Mouse (Mus musculus): ENCODE measurements at regions not wholly inside any gene's neighbourhood (a gene's known extent, or its start where the extent isn't known, plus 50 kb on each side); places are given as distances from the start of the nearest gene placed in this dataset.

DNA sequence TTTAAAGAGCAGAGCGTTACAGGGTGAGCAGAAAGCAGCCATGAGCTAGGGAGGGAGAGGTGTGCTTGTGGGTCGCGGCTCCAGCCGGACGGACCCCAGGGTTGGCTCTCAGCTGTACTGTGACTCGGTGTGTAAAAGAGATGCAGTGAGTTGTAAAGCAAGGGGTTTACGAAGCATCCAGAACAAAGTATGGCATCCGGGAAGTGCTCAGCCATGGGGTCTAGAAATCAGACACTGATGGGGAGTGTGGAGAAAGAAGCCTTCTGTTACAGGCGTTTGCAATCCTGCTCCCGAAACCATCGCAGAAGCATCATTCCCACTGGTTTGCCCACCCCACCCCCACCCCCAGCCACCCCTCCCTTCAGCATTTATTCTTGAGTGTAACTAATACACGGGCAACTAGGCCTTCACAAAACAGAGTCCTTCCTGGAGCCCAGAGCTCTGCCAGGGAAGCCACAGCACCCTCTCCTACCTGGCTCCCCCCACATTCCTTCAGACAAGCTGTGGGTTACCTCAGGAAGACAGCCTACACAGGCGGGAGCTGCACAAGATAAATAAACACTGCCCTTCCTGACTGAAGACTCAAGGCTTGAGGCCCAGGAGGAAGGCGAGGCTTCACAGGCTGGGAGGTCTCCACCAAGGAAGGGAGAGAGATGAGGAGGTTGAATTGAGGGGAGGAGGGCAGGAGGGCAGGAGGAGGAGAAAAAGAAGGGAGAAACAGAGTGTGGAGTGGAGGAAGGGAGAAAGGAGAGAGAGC, 133.1 kb downstream of the Nufip1 start:
- no peak for ATAC-seq (replicated peaks; ENCODE audit: low FRiP score, poor library complexity, severe bottlenecking)

DNA sequence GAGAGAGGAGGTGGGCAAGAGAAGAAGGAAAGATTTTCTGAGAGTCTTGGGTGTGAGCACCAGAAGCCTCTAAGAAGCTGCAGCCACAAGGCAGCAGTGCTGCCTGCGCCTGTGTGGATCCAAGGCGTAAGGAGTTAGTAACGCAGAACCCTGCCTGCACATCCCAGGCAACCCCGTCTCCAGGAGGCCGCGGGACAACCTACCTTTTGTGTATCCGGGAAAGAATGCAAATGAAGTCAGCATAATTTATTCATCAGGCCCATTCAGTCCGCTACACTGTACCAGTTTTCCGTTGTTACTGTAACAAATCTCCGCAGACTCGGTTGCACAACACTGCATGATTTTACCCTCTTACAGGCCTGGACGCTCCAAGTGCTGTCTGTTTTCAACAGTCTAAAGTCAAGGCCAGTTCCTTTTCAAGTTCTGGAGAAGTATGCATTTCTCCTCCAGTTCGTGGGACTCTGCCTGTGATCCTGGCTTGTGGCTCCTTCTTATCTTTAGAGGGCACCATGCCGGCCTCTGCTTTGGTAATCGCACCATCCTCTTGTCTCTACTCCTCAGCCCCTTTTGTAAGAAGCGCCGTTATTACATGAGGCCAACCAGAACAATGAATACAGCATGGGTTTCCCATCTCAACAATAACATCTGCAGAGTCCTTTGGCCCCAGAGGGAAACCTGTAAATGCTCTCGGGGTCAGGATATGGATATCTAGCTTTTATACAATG, 133.8 kb downstream of the Nufip1 start:
- ATAC-seq (replicated peaks; ENCODE audit: low FRiP score, poor library complexity, severe bottlenecking): no peak; the same call in 1 of the 2 replicates

DNA sequence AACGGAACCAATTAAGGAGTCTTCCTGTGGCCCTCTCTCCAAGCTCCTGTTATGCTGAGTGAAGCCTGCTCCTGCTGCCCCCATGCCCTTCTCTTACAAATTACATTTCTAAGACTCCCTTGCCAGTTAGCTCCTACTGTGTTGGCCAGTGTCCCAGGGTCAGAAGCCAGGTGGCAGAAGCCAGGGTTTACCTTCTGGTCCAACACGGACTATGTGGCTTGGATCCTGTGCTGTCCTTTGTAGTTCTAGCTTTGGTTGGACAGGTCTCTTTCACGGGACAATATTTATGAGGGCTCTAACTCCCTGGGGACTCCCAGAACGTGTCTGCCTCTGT, 134.3 kb downstream of the Nufip1 start:
- ATAC-seq (replicated peaks; ENCODE audit: low FRiP score, poor library complexity, severe bottlenecking): no peak

DNA sequence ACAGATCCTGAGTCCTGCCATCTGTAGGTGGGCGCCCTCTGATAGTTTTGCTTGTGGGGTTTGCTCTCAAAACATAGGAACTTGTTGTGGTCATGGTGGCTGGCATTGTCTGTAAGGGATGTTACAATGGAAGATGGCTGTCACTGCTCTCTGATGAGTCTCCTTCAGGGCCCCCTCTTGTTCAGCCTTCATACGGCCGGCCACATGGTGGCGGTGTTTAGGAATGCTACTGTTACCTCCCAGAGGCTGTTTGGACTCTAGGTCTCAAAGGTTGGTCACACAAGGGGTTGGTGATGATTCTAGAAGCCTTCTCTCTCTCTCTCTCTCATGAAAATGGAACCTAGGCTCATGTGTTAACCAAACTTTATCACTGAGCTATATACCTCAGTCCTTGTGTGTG, 137.0 kb downstream of the Nufip1 start:
- 0 out of 2 replicates have a peak, but pooled peaks have one; percentile 30 for ATAC-seq (replicated peaks; ENCODE audit: low FRiP score, poor library complexity, severe bottlenecking)

DNA sequence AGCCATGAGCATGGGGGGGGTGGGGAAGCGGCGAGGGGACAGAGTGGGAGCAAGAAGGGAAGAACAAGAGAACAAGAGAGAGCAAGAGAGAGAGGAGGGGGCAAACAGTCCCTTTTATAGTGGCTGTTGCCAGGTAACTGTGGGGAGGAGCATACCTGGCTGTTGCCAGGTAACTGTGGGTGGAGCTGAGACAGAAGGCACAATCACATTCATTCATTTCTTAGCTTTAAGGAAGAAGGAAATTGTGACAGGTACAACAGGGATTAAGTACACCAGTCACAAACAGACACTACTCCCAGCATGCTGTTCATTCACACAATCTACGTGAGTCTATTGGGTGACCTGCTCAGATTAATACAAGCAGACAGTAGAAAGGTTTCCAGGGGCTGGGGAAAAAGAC, 143.2 kb downstream of the Nufip1 start:
- ATAC-seq (replicated peaks; ENCODE audit: low FRiP score, poor library complexity, severe bottlenecking): no peak

DNA sequence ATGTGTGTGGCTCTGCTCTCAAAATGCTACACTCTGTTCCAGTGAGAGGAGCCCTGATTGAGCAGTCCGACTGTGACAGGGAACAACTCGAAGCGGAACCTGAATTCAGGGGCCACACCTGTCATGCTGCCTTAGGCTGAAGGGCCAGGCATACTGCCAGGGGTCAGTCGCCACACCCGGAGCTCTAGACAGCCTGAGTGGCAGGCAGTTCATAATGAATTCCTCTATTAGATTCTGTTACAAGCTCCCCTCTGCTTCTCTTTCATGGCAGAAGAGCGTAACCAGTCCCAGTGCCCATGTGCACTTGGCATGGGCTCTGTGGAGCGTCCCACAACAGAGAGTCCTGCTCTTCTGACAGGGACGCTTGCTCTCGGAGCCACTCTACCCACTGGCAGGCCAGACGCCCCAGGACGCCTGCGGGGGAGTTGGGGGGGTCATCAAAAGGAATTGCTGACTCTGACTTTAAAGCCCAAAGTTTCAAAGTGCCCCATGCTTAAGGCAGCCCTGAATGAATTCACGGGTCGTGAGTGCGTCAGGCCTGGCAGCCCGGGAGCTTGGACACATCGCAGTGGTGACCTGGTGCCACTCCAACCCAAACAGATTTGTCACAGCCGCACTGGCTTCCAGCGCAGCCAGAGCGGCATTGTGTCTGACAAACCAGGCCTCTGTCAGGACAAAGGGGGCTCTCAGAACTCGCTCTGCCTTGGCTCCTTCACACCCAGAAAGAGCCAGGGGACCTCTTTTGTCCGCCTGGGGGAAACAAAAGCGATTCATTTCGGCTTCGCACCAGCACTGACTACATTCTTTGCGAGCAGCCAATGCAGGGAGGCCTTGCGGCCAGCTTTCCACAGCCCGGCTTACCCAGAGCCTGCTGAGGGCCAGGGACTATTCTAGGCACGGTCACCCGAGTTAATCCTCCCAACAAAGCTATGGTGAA, 144.1 kb downstream of the Nufip1 start:
- 0 out of 2 replicates have a peak, but pooled peaks have one; percentile 34 for ATAC-seq (replicated peaks; ENCODE audit: low FRiP score, poor library complexity, severe bottlenecking)

DNA sequence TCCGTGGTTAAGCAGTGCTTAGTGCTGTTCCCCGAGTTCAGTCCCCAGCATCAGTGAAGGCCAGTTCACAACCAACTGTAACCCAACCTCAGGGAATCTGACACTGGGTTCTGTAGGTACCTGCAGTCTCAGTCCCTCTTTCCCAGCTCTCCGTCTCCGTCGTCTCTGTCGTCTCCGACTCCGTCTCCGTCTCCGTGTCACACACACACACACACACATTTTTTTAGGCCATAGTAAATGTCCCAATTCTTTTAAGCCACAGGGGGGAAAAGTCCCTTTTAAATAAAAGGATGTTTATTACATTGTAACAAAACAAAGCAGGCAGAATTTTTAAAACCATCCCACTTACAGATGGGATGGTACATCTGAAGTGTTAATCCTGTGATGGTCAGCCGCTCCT, 145.3 kb downstream of the Nufip1 start:
- no peak for ATAC-seq (replicated peaks; ENCODE audit: low FRiP score, poor library complexity, severe bottlenecking)

DNA sequence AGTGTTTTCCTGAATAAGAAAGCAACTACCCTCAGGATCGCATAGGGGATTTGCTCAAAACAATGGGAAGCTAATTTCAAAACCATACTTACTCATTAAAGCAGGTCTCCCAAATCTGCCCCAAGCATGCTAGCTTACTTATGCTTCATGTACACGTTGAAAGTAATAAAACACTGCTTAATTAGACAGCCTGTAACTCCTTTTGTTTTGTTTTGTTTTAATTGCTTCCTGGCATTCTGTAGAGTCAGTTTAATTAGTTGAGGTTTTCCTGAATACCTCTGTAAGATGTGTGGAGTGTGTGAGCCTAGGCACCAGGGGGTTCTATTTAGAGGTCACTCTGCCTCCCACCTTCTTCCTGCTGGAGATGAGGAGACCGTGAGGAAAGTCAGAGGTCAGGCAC, 147.9 kb downstream of the Nufip1 start:
- ATAC-seq (replicated peaks; ENCODE audit: low FRiP score, poor library complexity, severe bottlenecking): no peak

DNA sequence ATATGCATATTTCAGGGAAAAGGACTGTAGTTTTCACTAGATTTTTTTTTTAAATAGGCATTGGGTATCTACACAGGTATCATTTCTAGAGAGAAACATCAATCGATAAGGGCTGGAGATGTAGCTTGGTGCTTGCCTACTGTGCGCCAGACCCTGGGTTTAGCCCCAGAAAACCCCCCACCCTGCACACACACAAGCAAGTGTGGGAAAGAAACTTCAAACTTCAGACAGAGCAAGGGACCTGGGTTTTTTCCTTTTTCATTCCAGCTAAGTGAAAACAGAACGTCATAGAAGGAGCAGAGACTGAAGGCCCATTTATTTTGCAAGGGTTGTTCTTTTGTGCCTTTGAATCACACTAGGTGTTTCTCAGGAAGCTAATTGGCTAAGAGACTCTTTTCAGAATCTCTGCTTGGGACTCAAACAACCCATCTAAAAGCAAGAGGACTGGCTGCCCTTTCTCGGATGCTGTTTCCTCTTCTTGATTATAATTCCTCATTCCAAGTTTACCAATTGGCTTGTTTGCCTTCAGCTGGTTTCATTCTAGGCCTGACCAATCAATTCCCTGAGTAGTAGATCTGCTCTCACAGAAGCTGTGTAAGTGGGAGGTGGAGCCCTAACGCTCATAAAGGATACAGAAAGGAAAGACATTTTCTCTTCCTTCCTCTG, 150.1 kb downstream of the Nufip1 start:
- ATAC-seq (replicated peaks; ENCODE audit: low FRiP score, poor library complexity, severe bottlenecking): no peak

DNA sequence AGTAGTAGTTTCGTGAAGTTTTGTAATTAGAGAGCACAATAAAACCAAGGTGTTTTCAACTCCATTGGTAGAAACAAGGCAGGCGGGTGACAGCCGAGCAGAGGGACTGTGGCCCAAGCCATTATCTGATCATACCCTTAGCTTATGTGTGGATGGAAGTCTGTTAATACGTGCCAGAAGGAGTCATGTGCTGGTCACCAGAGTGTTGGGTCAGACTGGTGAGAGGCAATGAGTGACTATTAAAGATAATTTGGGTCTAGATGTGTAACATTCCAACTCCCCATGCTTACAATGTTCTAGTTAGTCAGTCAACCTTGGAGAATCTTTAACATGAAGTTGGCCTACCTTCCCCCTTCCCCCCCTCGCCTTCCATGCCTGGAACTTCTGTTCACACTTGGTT, 151.1 kb upstream of the Tsc22d1 start:
- no peak for ATAC-seq (replicated peaks; ENCODE audit: low FRiP score, poor library complexity, severe bottlenecking)

DNA sequence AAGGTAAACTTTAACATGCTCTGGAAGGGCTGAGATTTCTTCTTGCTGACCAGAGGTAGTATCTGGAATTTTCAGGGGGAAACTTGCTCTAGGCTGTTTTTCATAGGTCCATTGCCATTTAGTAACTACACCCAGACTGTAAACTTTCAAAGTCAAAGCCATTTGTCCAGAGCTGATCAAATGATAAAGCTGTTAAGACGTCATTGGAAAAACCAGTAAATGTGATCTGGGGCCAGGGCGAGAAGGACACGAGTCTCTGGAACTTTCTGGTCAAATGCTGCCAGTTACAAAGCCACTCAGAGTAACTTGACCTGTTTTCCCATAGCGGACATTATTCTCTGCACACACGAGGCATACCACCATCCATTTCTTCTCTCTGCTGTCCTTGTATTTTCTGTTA, 148.9 kb upstream of the Tsc22d1 start:
- ATAC-seq (replicated peaks; ENCODE audit: low FRiP score, poor library complexity, severe bottlenecking): no peak

DNA sequence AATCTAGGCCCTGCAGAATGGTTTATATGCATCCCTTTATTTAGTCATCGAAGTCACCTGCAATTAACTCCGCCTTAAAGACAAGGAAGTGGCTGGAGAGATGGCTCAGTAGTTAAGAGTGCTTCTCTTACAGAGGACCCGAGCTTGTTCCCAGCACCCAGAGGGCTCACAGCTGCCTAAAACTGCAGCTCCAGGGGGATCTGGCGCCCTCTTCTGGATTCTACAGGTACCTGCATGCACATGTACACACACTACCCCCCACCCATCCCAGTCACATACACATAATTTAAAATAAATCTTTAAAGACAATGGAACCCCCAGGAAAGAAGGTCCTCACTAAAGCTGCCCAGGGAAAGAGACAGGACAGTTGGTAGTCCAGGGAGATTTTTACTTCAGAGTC, 148.5 kb upstream of the Tsc22d1 start:
- ATAC-seq (replicated peaks; ENCODE audit: low FRiP score, poor library complexity, severe bottlenecking): no peak

DNA sequence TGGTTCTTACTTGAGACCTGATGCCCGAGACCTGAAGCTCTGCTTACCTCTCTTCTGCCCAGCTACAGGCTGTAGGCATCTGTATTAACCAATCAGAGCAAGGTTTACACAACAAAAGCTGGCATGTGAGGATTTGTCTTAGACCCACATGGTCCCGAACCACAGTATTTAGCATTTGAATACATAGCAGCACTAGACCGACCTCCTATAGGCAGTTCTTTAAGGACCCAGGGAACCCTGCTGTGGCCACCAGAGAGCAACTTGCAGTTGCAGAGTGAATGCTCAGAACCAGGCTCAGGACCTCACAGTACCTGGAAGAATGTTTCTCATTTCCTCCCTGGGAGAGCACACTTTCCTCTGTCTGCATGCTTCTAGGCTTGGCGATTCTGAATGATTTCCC, 147.7 kb upstream of the Tsc22d1 start:
- ATAC-seq (replicated peaks; ENCODE audit: low FRiP score, poor library complexity, severe bottlenecking): no peak

DNA sequence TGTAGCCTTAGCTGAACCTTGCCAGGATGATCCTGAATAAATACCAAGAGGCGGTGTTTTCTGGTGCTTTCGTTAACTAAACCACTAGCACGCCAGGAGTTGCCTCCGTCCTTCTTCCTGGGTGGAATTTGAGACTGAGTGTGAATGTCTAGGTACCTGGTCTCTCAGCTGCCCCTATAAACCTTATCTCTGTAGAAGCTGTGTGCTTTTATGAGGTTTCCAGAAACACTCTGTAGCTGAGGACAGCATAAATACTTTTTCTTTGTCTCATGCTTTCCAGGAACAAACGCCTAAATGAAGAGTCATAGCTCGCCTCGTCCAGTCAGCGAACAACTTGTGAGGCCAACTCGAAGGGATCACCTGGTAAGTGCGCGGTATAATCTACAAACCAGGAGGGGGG, 143.6 kb upstream of the Tsc22d1 start:
- ATAC-seq (replicated peaks; ENCODE audit: low FRiP score, poor library complexity, severe bottlenecking): no peak

DNA sequence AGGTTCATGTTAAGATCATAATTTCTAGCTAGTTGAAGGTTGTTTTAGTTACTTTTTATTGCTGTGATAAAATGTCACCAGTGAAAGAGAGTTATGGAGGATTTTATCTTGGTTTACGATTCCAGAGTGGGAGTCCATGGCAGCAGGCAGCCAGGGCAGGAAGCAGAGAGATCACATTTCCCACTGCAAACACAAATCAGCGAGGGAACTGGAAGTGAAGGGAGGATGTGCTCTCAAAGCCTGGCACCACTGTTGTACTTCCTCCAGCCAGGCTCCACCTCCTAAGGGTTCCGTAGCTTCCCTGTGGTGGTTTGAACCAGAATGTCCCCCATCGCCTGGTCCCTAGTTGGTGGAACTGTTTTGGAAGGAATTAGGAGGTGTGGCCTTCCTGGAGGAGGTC, 141.9 kb upstream of the Tsc22d1 start:
- no peak for ATAC-seq (replicated peaks; ENCODE audit: low FRiP score, poor library complexity, severe bottlenecking)

DNA sequence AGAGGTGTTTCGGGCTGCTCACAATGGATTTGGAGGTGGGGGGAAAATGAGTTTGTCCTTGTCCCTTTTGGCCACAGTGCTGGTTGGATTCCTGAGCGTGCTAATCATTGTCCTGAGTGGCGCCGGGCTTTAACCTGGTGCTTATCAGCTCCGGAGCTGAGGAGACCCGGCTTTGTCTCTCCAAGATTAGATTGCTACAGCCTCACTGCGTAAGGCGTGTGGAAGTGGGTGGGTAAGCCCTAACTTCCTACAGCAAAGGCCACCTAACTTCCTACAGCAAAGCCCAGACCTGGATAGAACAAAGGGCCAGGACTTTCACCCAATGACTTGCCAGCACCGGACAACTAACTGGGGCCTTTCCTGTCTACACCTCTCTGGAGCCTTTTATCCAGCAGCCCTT, 138.1 kb upstream of the Tsc22d1 start:
- ATAC-seq (replicated peaks; ENCODE audit: low FRiP score, poor library complexity, severe bottlenecking): no peak

DNA sequence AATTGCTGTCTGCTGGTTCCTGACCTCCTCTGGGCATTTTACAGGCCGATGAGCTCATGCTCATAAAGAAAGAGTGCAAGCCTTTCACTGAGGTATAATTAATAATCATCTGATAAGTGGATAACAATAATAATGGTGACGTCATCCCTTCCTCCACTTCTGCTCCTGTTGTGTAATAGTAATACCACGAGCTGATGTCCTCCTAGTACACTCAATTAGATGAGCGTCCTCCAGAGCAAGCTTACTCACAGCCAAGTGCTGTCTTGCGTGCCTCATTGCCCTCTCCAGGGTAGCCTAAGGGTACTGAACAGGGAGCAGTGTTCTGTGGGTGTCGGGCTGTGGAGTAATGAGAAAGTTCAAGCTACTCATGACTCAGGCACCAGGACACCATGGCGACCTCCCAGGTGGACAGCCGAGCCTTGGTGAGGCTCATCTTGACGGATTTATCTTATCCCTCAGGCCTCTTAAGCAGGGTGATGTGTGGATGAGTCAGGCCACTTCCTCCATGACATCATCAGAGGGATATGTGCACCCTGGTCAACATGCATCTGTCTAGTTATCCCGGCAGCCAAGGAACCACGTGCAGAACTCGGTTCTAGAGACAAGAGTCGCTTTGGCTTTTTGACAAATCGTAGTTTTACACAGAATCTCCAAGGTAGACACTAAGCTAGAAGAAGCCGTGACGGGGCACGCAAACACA, 135.9 kb upstream of the Tsc22d1 start:
- ATAC-seq (replicated peaks; ENCODE audit: low FRiP score, poor library complexity, severe bottlenecking): no peak

DNA sequence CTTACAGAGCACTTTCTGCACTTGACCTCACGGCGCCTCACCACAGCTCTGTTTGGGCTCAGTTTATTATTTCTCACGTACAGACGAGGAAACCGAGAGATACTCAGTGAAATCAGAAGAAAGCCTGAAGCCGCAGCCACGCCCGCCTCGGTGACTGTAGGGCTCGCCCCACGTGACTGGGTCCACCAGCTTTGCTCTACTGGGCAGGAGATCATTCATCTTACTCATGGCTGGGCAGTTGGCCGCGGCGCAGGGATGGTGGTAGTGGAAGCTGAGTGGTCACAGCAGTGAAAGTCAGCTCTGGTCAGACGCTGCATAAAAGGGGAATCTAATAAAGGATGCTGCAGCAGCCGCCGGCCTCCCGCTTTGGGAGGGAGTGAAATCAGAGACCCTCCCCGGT, 135.2 kb upstream of the Tsc22d1 start:
- ATAC-seq (replicated peaks; ENCODE audit: low FRiP score, poor library complexity, severe bottlenecking): no peak

DNA sequence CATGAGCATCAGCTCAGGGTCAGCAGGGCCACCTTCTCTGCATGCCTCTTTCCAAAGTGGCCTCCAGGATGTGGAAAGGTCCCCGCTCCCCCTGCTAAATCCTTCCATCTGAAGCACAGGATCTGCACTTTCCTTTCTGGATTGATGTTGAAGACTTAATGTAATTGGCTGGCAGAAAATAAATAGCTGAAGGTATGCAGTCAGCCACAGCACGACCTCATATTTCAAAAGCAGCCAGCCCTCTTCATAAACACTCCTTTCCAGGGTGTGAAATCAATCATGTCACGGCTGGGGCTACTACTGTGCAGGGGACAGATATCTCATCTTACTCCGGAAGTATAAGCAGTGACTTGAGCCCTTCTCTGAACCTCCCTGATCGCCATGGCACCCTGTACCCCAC, 132.9 kb upstream of the Tsc22d1 start:
- no peak for ATAC-seq (replicated peaks; ENCODE audit: low FRiP score, poor library complexity, severe bottlenecking)

DNA sequence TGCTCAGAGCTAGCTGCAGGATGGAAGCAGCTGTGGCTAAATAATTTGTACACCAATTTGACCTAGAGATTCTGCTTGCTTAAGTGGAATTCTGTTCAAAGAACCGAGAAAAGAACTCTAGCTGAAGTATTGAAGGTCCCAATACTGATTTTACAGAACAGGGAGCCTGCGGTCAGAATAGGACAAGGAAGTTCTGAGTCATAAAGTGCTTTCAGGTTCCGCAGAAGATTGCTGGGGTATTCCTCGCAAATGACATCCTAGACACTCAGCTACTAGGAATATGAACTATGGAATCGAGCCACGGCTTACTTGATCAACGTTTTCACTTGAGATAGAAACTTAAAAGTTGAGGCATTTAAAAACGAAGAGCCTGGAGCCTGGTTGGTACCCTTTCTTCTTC, 127.0 kb upstream of the Tsc22d1 start:
- ATAC-seq (replicated peaks; ENCODE audit: low FRiP score, poor library complexity, severe bottlenecking): no peak

Data from erythroid progenitor cell, adult 5-6 weeks (primary cell).